Mouse (Mus musculus): ENCODE data around the gene Ctcf.
A peak's percentile ranks its signal among the peaks of the same experiment; 100 is the strongest.

GRCm38 (mm10) chr8:105596362-105597034 lies 39.9 kb upstream of the Ctcf start:
- TF ChIP-seq CTCF (IDR thresholded peaks at IDR 0.05; ENCODE audit: control insufficient read depth, insufficient read depth, insufficient read length) (peak; percentile 70), MYOD1 (IDR thresholded peaks at IDR 0.05; ENCODE audit: control insufficient read depth, insufficient read length, low read depth) (no peak), USF1 (IDR thresholded peaks at IDR 0.05; ENCODE audit: low read depth) (no peak), MYOG (IDR thresholded peaks at IDR 0.05; ENCODE audit: control insufficient read depth, extremely low read depth, insufficient read length) (no peak)
